Mouse (Mus musculus) heart, embryonic 12.5 days (tissue): ENCODE data around the gene Calr4. TPM values are rescaled to one million over a fixed set of nuclear protein-coding genes. Genes with fewer than 3 reads are reported as not detected.
A peak's percentile ranks its signal among the peaks of the same experiment; 100 is the strongest.

Experiments used
- ATAC-seq: fragments of 200-750 bp; cut with Nextera tagmentation; 2 replicates; pipeline ENCODE4 v1.8.0; 2017; ENCODE audit warnings: moderate TSS enrichment, moderate library complexity; ENCODE audit not compliant: insufficient number of reproducible peaks, low FRiP score
- H3K27ac ChIP-seq: fragments of 300-500 bp; sonication (generic); 2 replicates; pipeline ENCODE4 v1.5.1; 2016; ENCODE audit warnings: mild to moderate bottlenecking, moderate library complexity; ENCODE audit not compliant: poor library complexity, severe bottlenecking
- H3K27me3 ChIP-seq: fragments of 300-500 bp; sonication (generic); replicated peaks from 2 replicates; pipeline ENCODE4 v1.6.1; 2016; ENCODE audit warnings: mild to moderate bottlenecking, moderate library complexity
- H3K36me3 ChIP-seq: fragments of 300-500 bp; sonication (generic); 2 replicates; pipeline ENCODE4 v1.6.1; 2016; ENCODE audit warnings: mild to moderate bottlenecking, moderate library complexity
- H3K4me1 ChIP-seq: fragments of 300-500 bp; sonication (generic); replicated peaks from 2 replicates; pipeline ENCODE4 v1.6.1; 2016; ENCODE audit warnings: mild to moderate bottlenecking
- H3K4me2 ChIP-seq: fragments of 300-500 bp; sonication (generic); 2 replicates; pipeline ENCODE4 v1.6.1; 2016; ENCODE audit warnings: mild to moderate bottlenecking, moderate library complexity
- H3K4me3 ChIP-seq: fragments of 300-500 bp; sonication (generic); 2 replicates; pipeline ENCODE4 v1.5.1; 2016; ENCODE audit warnings: mild to moderate bottlenecking
- H3K9ac ChIP-seq: fragments of 300-500 bp; sonication (generic); 2 replicates; pipeline ENCODE4 v1.6.1; 2016; ENCODE audit warnings: mild to moderate bottlenecking, moderate library complexity
- H3K9me3 ChIP-seq: fragments of 300-500 bp; sonication (generic); replicated peaks from 2 replicates; pipeline ENCODE4 v1.6.1; 2016; ENCODE audit warnings: mild to moderate bottlenecking, moderate library complexity
- WGBS: fragments of 180-500 bp; shearing (Covaris S2); methylation state at CpG from one replicate; pipeline ENCODE4 v1.1.7; 2016; 5-methylcytosine and 5-hydroxymethylcytosine counted together
- polyA plus RNA-seq: library from polyadenylated mRNA; unstranded; fragments of >200 nt; fragmentation: Nextera tagmentation; extraction: Ambion mirVana; gene quantifications from 2 replicates; pipeline ENCODE4 v1.2.1, GENCODE M21; 2016

Gene Calr4
- polyA plus RNA-seq, 1 experiment from 2014 or later, result 0.61 TPM

DNA sequence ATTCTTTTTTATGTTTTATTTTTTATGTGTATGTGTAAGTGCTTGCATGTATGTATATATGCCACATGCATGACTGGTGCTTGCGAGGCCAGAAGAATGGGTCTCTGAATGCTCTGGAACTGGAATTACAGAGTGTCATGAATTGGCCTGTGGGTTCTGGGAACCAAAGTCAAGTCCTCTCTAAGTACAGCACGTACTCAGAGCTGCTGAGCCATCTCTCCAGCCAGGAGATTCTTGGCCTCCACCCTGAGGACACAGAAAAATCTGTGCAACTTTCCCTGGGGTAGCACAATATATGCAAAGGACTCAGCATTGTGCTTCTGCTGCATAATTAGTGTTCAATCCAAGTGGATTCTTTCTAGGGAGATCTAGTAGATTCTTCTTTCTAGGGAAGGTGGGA is 24.0 kb upstream of the Calr4 start:
- H3K27me3 ChIP-seq, result no peaks in the 10 kb centered on the region
- no peaks in the 10 kb centered on the region; the same call in 1 of the 2 replicates for H3K4me1 ChIP-seq
- H3K9me3 ChIP-seq, result no peaks in the 10 kb centered on the region
- 69% methylated on average over 2 of the region's 2 CpGs for WGBS
- no peaks in the 10 kb centered on the region for H3K36me3 ChIP-seq
- no peak overlapping the region for H3K27ac ChIP-seq
- no peak overlapping the region for H3K4me3 ChIP-seq
- H3K4me2 ChIP-seq, result no peak overlapping the region
- H3K9ac ChIP-seq, result no peak overlapping the region
- no peak for ATAC-seq

DNA sequence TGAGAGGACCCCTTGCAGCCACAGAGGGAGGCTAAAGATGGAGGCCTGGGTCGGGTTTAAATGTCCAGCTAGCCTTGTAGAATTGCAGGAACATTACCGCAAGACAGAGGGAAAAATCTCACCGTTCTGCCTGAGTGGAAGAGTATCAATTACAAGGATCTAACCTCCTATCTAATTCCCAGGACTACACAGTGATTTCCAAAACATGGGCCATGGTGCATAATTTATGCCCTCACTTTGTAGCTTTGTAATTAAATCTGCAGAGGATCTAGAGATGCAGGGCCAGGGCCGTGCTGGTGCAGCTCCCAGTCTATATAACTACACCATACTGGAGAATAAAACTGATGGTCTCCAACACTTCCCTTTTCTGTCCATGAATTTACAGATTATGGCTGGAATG is 23.4 kb upstream of the Calr4 start:
- Histone ChIP-seq H3K9me3 (no peaks in the 10 kb centered on the region), H3K36me3 (no peaks in the 10 kb centered on the region), H3K4me1 (no peaks in the 10 kb centered on the region; the same call in 1 of the 2 replicates), H3K27me3 (no peaks in the 10 kb centered on the region), H3K9ac (no peak overlapping the region), H3K27ac (no peak overlapping the region), H3K4me2 (no peak overlapping the region), H3K4me3 (no peak overlapping the region)
- ATAC-seq, result no peak
- WGBS, result 66% methylated on average over 4 of the region's 4 CpGs

DNA sequence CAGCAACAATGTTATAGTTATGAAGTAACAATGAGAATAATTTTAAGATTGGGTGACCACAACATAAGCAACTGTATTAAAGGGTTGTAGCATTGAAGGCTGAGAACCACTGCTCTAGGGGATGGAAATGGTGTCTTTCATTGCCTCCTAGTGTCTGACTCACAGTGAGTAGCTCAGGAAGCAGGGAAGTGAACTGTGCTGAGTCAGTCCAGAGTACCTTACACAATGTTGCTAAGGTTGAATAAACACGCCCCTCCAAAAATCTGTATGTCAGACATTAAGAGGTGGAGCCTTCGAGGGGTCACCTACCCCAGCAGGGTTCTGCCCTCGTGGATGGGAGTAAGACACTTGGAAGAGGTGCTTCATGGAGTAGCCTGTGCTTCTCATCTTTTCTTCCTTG is 20.3 kb upstream of the Calr4 start:
- no peak overlapping the region for H3K27ac ChIP-seq
- ATAC-seq, result no peak
- WGBS, result 68% methylated on average over 3 of the region's 3 CpGs
- H3K27me3 ChIP-seq, result no peaks in the 10 kb centered on the region
- H3K9ac ChIP-seq, result no peak overlapping the region
- H3K9me3 ChIP-seq, result no peaks in the 10 kb centered on the region
- H3K4me3 ChIP-seq, result no peak overlapping the region
- no peaks in the 10 kb centered on the region for H3K36me3 ChIP-seq
- no peak overlapping the region for H3K4me2 ChIP-seq
- H3K4me1 ChIP-seq, result no peaks in the 10 kb centered on the region; the same call in 1 of the 2 replicates

DNA sequence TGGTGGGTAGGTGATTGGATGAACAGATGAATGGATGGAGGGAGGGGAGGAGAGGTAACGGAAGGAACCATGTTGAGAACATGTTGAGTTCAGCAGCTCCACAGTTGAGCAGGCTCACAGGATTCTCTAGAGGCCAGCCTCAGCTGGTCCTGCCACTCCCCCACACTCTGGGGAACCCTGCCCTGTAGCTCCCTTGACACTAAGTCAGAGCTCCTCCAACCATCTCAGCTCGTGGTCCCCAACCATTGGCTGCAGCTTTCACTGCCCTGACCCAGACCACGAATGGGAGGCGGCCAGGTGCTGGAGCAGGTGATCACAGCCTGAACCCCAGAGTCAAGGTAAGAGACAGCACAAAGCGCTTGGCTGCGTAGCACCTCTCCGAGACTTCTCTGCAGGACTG is 16.3 kb upstream of the Calr4 start:
- no peak for ATAC-seq
- Histone ChIP-seq H3K27me3 (no peaks in the 10 kb centered on the region), H3K4me1 (peaks cover 11% of the 10 kb centered on the region; the same call in 1 of the 2 replicates), H3K4me3 (no peak overlapping the region), H3K9me3 (no peaks in the 10 kb centered on the region), H3K4me2 (no peak overlapping the region), H3K36me3 (no peaks in the 10 kb centered on the region), H3K27ac (no peak overlapping the region), H3K9ac (no peak overlapping the region)
- WGBS, result 71% methylated on average over 7 of the region's 7 CpGs

DNA sequence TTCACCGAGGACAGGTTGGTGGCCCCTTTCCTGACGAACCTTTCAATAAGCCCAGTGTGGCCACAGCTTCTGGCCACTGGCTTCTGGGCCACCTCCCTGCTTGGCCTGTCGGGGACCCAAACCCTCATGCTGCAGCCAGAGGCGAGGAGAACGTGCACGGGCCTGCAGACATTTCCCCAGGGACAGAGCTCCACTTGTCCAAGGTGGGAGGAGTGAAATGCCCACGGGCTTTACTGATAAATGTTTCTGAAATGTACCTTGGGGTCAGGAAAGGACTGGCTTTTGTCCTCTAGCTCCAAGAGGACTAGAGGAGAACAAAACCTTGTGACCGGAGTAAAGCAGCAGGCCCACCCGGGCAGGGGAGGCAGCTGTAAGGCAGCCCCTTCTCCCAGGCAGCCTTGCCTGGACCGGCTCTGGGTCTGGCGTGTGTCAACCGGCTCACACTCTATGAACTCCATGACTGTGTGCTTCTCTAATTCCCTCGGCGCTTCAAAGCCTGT is 13.8 kb upstream of the Calr4 start:
- WGBS, result 56% methylated on average over 14 of the region's 14 CpGs
- Histone ChIP-seq H3K4me1 (peaks cover 22% of the 10 kb centered on the region), H3K27me3 (no peaks in the 10 kb centered on the region), H3K9ac (no peak overlapping the region), H3K4me2 (no peak overlapping the region), H3K4me3 (no peak overlapping the region), H3K9me3 (no peaks in the 10 kb centered on the region), H3K27ac (no peak overlapping the region), H3K36me3 (no peaks in the 10 kb centered on the region)
- ATAC-seq, result peak; percentile 31; the same call in 1 of the 2 replicates

DNA sequence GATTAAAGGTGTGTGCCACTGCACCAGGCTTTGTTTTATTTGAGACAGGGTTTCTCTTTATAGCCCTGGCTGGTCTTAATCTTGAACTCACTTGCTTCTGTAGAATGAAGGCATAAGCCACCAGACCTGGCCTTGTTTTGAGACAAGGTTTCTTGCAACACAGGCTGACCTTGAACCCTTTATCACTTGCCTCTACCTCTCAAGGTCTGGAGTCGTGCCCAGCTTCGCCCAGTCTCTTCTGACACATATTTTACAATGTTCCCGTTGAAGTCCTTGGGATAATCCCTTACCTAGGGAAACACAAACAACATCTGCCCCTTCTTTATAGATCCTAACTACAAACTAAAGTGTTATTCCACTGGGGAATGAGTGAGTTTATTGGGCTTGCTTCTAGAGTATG is 12.3 kb upstream of the Calr4 start:
- Histone ChIP-seq H3K27ac (no peak overlapping the region), H3K9me3 (no peaks in the 10 kb centered on the region), H3K27me3 (no peaks in the 10 kb centered on the region), H3K9ac (no peak overlapping the region), H3K36me3 (no peaks in the 10 kb centered on the region), H3K4me1 (peaks cover 30% of the 10 kb centered on the region), H3K4me3 (no peak overlapping the region), H3K4me2 (no peak overlapping the region)
- ATAC-seq, result no peak
- WGBS, result 56% methylated on average over 3 of the region's 3 CpGs

GRCm38 (mm10) chr4:109224762-109225552 is 9.3 kb upstream of the Calr4 start:
- ATAC-seq, result peak; percentile 62; the same call in 1 of the 2 replicates

DNA sequence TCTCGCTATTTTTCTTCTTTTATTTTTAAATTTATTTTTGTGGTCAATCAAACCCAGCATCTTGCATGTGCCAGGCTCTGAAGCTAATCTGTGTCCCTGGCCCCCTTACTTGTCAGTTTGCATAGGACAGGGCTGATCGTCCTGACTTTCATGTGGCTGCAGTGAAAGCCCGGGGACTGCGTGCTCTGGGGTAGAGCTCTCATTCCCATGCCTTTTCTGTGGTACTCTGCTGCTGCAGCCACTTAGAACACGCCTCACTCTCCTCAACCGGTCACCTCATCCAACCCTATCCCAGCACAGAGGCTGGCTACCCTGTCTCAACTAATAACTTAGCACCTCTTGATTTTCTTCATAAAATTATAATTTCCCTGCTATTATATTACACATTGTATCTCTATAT is 8.7 kb upstream of the Calr4 start:
- 56% methylated on average over 6 of the region's 6 CpGs for WGBS
- Histone ChIP-seq H3K9ac (no peak overlapping the region), H3K27ac (peak overlapping the region; percentile 48), H3K4me3 (no peak overlapping the region), H3K36me3 (no peaks in the 10 kb centered on the region), H3K4me2 (no peak overlapping the region), H3K9me3 (no peaks in the 10 kb centered on the region), H3K27me3 (no peaks in the 10 kb centered on the region), H3K4me1 (peaks cover 33% of the 10 kb centered on the region)
- ATAC-seq, result no peak

More at GRCm38 (mm10) chr4:109224762-109225552, 9.3 kb upstream of the Calr4 start:
- no peak overlapping the region for H3K4me2 ChIP-seq
- no peak overlapping the region for H3K9ac ChIP-seq
- no peak overlapping the region for H3K4me3 ChIP-seq
- whole genome bisulfite sequencing, result 48% methylated on average over 13 of the region's 13 CpGs
- peaks cover 36% of the 10 kb centered on the region for H3K4me1 ChIP-seq
- H3K27ac ChIP-seq, result peak overlapping the region; percentile 48
- H3K36me3 ChIP-seq, result no peaks in the 10 kb centered on the region
- H3K9me3 ChIP-seq, result no peaks in the 10 kb centered on the region
- H3K27me3 ChIP-seq, result no peaks in the 10 kb centered on the region

- Histone ChIP-seq H3K27ac (no peak overlapping the region), H3K4me1 (peaks cover 30% of the 10 kb centered on the region), H3K27me3 (no peaks in the 10 kb centered on the region), H3K4me2 (no peak overlapping the region), H3K9me3 (no peaks in the 10 kb centered on the region), H3K36me3 (no peaks in the 10 kb centered on the region), H3K4me3 (no peak overlapping the region), H3K9ac (no peak overlapping the region)
- WGBS, result 41% methylated on average over 5 of the region's 5 CpGs
- peak; percentile 68 for ATAC-seq
Observed at GRCm38 (mm10) chr4:109226071-109226470, 8.2 kb upstream of the Calr4 start.

- Histone ChIP-seq H3K4me1 (peaks cover 21% of the 10 kb centered on the region), H3K36me3 (no peaks in the 10 kb centered on the region), H3K9ac (no peak overlapping the region), H3K9me3 (no peaks in the 10 kb centered on the region), H3K4me2 (no peak overlapping the region), H3K27ac (no peak overlapping the region), H3K4me3 (no peak overlapping the region), H3K27me3 (no peaks in the 10 kb centered on the region)
- WGBS, result 44% methylated on average over 7 of the region's 7 CpGs
- ATAC-seq, result no peak
Observed at GRCm38 (mm10) chr4:109229766-109230279, 4.5 kb upstream of the Calr4 start.

DNA sequence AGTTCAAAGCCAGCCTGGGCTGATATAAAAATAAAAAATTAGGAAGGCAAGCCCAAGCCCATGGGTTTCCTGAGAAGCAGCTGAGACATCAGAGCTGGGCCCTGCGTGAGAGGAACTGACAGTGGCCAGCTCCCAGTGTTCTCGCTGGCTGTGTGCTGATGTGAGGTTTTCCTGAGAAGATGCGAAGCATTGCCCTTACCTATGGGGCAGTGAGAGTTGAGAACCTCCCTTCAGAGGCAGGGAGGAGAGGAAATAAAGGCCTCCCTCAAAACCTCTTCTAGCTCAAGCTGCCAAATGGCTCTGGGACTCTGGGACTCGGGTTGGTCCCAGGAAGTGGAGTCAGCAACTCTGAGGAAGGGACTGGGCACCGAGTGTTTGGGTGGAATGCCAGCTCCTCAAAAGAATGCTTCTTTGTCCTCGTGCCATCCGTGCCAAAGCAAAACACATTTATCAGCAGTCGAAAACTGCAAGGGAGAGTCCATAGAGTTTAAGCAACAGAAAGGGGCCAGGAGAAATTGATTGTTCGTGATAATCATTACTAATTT is 593 bp downstream of the Calr4 start:
- Histone ChIP-seq H3K4me3 (no peak overlapping the region), H3K27ac (no peak overlapping the region), H3K9ac (no peak overlapping the region), H3K4me1 (peaks cover 6% of the 10 kb centered on the region; the same call in 1 of the 2 replicates), H3K4me2 (no peak overlapping the region), H3K27me3 (no peaks in the 10 kb centered on the region), H3K36me3 (no peaks in the 10 kb centered on the region), H3K9me3 (no peaks in the 10 kb centered on the region)
- 68% methylated on average over 9 of the region's 9 CpGs for WGBS
- no peak for ATAC-seq
